Mouse (Mus musculus): Measurements from ENCODE around the gene Tle3. TPM values are rescaled to one million over a fixed set of nuclear protein-coding genes. Genes with fewer than 3 reads are reported as not detected.

Gene Tle3
- 48.1 and 53.7 TPM in 2 replicates for polyA plus RNA-seq (2012; rRNA removed)

DNA sequence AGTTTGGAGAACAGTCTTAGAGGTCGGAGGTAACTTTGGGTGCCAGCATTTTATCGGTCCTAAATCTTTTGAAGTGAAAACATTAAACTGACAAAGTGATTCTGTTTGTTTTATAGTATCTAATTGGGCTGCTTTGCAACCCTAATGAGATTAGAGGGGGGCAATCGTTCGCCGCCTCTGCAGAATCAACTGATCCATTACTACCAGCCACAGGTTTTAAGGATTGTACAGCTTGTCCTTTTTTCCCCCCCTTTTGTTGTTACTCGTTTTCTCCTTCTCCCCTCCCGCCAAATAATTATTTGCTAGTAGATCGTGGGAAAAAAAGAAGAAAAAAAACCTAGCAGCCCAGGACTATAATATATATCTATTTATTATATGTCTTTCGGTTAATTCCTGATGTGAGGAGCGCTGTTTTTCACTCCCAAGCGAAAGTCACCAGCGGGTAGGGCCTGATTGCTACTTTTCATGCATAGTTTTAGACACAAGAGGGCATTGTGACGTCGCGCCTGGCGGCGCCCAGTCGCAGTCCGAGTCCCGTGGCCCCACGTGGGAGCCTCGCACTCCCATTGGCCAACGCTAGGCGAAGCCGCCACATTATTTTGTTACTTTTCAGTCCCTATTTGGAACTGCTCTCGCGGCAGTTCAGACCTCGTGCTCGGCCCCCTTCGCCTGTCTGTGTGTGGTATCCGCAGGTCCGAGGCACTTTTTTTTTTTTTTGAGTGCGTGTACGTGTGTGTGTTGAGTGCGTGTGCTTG lies at the start of gene Tle3:
Gene Tle3, plus strand, starts transcription at position 612 of the 755 bp plus-strand sequence.
- DNase-seq (ENCODE audit: extremely low spot score in 1 of 2, low spot score in 1 of 2) = peak; percentile 98 to 99

DNA sequence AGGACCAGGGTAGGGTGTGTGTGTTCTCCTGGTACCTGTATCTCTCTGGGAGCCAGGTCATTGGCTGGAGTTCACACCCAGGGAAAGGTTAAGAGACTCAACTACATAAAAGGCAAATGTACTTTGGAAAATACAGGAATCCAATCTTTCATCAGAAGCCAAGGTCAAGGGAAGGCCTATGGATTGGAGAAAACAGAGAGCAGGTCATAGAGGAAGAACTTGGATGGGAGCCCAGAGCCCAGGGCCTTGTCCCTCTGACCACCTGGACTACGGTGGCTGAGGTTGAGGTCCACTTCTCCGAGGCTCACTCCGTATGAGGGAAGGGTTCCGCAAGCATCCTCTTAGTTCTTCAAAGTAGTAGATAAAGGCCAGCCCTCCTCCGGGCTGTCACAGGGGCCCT lies 48.9 kb upstream of the Tle3 start:
- no peak for DNase-seq (ENCODE audit: extremely low spot score in 1 of 2, low spot score in 1 of 2)

DNA sequence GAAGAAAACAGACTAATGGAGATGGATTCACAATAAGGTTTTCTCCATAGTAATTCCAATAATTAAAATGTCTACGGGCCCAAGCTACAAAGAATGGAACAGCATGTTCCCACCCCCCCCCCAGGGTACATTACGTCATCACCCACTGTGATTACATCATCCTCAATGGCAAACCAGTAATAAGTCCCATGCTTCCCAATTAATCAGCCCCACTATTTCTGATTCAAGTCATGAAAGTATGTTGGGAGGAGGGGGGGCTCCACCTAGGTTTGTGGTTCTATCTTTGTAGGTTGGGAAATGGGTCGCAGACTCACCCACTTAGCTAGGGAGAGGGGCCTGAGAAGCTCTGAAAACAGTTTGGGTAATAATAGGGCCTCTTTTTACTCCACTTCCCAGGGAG lies 48.3 kb upstream of the Tle3 start:
- no peak for DNase-seq (ENCODE audit: extremely low spot score in 1 of 2, low spot score in 1 of 2)

DNA sequence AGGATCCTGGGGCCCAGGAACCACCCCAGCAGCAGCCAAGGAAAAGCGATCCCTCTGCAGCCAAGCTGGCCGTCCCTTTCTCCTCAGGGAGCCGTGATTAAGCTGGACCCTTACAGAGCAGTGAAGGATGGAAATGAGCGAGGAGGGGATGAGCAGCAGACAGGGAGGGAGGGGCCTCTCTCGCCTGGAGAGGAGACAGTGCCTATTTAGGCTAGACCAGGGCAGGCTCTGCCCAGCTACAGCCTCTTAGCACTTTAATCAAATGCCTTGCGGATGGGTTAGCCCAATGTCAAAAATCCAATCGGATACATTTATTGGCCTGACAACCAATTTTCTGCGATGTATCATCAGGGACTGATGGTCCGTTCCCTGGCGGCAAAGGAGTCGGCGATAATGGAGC lies 47.8 kb upstream of the Tle3 start:
- DNase-seq (ENCODE audit: extremely low spot score in 1 of 2, low spot score in 1 of 2) = no peak

DNA sequence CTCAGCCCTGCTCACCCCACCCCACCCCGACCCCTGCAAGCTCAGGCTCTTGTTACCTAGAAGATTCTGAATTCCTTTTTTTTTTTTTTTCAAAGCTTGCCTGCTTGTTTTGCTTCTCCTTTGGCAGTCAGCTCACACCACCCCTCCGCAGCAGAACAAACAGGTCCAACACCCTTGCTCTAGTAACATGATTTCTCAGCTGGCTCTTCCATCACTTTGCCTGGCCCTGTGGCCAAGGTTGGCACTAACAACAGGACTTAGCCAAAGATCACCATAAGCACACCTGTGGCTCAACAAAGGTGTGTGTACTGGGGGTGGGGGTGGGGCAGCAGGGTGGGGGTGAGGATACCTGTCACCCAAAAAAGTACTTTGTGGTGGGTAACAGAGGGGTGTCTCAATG lies 47.2 kb upstream of the Tle3 start:
- DNase-seq (ENCODE audit: extremely low spot score in 1 of 2, low spot score in 1 of 2) = no peak

DNA sequence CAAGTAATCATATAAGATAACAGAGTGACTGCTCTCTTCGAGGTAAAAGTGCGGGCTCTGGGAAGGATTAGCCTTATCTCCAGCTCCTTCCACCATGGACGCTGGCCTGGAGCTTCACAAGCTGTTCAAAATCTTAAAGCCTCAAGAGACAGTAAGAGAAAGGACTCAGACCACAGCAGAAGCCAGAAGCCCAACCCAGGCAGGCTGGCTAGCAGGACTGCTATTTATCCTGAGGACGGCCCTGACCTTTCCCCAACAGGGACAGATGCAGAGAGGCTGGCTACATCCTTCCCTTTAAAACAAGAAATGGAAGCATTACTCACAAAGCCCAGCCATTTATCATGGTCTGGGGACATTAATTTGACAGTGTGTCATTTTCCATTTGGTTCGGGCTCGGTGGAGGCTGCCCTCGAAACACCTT lies 46.2 kb upstream of the Tle3 start:
- no peak for DNase-seq (ENCODE audit: extremely low spot score in 1 of 2, low spot score in 1 of 2)

DNA sequence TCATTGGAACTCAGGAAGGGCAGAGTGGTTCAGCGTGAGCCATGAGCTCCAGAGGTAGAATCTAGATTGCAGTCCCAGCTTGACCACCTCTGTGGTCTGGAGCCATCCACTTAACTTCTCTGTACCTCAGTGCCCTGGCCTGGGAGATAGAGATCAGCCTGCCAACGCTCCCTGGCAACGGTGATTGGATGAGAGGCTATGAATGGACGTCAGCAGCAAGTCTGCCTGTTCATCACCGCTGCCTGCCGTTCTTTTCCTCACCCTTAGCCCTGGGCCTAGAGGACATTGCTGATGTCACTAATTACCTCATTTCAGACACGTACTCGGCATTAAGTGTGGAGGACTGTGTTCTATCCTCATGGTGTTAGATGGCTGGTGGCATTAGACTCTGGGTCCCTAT lies 45.2 kb upstream of the Tle3 start:
- no peak for DNase-seq (ENCODE audit: extremely low spot score in 1 of 2, low spot score in 1 of 2)

DNA sequence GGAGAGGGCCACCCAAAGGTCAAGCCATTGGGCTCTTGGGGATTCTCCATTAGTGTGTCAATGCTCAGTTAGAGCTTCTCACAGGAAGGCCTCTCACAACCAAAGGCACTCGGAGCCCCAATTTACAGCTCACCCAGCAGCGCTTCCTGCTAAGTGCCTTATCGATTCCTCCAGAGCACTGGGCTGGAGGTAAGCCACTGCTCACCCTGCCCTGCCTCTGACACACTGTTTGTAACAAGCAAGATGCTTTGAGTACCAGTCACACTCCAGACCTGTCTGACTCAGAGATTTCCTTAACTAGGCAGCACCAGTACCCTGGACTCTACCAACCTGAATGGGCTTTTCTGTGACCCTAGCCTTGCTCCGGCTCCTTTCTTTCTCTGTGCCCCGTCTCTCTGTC lies 44.0 kb upstream of the Tle3 start:
- DNase-seq (ENCODE audit: extremely low spot score in 1 of 2, low spot score in 1 of 2) = no peak

DNA sequence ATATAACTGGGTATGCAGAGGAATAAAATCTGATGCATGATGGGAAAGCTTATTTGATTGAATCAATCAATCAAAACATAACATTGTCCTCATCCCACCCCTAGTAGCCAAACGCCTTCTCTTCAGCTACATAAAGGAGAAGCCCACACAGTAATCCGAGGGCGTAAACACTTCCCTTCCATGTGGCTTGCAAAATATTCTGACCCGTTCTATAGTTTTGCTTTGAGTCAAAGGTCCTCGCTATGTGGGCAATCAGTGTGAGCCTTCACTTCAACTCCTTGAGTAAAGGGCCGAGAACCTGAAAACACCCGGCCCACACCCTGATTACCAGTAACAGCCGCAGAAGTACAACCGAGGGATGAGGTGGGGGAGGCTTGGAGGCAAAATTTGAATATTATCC lies 41.4 kb upstream of the Tle3 start:
- no peak for DNase-seq (ENCODE audit: extremely low spot score in 1 of 2, low spot score in 1 of 2)

DNA sequence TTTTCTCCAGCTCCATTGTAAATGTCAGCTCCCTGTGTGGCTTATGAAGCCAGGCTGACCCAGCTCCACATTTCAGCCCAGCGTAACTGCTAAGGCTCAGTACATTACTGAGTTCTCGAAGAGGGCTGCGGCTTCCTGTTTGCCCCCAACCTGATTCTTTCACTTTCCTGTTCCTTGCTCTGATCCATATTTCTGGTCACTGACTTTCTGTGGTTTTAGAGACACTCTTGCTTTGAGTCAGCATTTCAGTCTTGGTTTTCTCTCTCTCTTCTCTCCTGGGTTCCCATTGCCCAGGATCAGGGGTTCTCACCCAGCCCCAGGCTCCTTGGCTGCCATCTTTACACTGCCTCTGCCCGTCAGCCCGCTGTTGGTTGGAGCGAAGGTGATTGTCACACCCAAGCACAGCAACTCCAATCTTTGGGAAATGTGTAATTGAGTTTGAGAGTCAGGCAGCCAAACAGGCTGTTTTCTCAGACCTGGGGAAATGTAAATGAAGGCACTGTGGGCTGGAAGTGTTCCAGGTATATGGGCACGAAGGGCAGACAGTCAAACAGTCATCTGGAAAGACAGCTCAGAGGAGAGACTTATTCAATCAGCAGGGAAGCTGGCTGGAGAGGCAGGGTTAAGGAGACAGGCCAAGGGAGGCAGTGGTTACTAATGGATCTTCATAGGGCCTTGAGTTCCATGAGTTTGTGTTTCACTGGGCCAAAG lies 39.8 kb upstream of the Tle3 start:
- no peak for DNase-seq (ENCODE audit: extremely low spot score in 1 of 2, low spot score in 1 of 2)

DNA sequence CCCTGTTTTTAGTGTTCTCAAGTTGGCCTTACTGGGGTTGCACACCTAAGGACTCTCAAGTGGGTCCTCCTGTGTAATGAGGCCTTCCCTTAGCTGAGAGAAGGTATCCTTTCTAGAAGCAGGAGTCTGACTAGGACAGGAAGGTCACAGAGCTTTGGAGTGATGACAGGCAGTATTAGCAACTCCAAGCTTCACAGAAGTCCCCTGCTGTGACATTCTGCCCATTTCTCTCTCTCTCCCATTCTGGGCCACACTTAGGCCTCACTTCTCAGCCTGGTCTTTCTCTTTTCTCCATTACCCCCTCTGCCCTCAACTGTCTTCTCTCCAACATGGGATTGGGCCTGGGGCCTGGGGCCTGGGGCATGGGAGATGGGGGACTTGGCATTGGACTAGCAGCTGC lies 36.0 kb upstream of the Tle3 start:
- DNase-seq (ENCODE audit: extremely low spot score in 1 of 2, low spot score in 1 of 2) = no peak

DNA sequence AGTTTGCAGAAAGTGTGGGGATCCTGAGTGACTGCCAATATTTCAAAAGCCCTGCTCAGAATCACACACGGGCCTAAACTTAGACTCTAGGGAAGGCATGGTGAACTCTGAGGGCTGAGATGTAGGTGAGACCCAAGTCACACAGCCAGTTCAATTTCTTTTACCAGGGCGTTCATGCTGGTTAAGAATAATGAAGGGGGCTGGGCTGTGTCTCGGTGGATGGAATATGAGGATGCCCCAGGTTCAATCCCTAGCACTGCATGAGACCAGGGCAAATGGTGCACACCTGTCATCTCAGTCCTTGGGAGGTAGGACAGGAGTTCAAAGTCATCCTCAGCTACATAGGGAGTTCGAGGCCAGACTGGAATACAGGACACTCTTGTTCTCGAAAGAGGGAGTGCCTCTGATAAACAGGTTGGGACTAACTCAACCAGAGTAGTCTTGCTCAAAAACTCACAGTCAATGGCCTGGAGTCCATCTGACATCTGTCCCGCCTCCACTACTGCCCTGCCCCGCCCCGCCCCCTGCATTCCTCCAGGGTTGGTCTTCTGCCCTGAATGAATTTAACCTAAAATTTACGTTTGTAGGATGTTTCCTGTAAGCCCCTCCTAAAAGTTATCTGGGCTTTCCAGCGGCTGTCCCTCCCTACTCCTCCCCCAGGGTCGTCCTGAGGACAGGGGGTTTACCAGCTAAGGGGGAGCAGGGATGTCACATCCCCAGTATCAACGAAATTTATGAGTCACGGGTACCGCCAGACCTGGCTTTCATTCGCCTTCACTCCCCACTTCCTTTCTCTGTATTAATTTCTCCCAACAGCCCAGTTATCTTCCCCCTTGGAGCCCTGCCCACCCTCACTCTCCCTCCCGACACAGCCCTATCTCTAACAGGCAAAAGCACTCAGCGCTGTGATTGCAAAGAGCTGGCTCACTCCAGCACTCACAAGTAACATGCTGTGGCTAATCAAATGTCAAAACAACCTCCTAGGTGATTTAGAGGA lies 35.3 kb upstream of the Tle3 start:
- no peak for DNase-seq (ENCODE audit: extremely low spot score in 1 of 2, low spot score in 1 of 2)

DNA sequence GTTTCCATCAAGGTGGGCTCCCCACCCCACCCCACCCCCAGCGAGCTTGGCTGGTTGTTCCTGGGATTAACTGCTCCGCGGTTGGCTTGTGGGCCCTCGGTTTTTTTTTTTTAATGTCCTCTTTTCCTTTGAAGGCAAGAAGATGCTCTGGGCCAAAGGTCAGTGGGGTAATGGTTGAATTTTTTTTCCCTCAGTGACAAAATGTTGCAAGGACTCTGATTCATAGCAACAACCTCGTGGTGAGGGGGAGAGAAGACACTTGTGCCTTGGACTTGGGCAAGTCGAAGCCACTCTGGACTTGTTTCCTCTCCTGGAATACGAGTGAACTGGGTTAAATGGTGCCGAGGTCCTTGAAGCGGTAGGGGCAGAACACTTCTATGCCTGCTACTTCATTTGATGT lies 34.5 kb upstream of the Tle3 start:
- no peak for DNase-seq (ENCODE audit: extremely low spot score in 1 of 2, low spot score in 1 of 2)

DNA sequence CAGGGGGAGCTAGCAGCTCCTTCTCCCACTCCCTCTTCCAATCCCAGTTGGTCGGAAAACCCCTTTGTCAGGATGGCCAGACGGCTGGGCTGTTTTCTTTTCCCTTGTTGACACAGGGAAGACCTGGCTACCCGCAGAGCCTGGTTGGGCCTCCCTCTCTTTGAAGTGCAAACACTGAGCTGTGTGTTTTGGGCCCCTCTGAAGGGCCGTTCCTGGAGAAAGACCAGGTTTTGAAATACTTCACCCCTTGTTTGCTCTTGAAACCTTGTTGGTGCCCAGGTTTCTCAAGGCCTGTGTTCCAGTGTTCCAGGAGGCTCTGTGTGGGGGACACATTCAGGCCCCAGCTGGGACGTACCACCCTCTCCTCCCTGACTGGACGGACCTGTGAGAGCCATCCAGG lies 32.9 kb upstream of the Tle3 start:
- DNase-seq (ENCODE audit: extremely low spot score in 1 of 2, low spot score in 1 of 2) = no peak

DNA sequence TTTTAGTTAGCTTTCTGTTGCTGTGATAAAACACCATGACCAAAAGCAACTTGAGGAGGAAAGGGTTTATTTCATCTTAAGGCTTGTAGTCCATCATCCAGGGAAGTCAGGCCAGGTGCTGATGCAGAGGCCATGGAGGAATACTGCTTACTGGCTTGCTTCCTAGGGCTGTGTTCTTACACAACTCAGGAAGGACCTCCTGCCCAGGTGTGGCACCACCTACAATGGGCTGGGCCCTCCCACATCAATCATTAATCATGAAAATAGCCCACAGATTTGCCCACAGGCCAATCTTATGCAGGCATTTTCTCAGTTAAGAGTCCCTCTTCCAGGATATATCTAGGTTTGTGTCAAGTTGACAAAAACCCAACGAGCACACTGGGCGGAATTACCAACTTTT lies 31.8 kb upstream of the Tle3 start:
- no peak for DNase-seq (ENCODE audit: extremely low spot score in 1 of 2, low spot score in 1 of 2)

DNA sequence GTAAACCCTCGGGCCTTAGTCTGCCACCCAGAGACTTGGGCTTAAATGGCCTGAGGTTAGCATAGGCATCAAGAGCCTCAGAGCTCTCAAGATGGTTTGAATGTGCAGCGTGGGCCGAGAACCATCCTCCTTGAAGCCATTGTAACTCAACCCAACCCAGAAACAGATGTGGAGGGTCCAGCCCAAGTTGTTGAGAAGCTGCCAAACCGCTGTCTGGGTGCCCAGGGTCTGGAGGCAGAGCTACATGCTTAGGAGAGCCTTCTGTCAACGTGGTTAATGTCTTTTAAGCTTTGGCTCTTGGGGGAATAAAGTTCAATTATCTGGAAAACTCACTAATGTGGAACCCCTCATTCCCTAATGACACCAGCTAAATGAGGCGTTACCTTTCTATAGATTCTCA lies 29.9 kb upstream of the Tle3 start:
- DNase-seq (ENCODE audit: extremely low spot score in 1 of 2, low spot score in 1 of 2) = no peak

DNA sequence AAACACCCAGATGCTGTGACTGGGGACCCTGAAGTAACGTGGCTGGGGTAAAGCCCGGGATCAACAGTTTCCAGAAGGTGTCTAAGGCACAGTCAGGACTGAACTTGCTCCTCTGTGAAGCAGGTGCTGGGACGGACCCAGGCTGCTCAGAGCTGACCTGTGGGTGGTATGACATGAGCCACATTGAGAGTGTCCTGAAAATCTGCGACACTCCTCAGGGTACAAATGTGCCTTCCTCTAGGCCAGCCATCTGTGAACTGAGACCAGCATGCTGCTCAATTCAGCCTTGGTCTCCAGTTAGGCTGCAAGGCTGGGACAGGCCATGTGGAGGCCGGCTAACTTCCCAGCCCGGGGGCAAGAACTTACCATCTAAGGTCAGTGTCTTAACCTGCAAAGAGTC lies 27.5 kb upstream of the Tle3 start:
- DNase-seq (ENCODE audit: extremely low spot score in 1 of 2, low spot score in 1 of 2) = no peak

DNA sequence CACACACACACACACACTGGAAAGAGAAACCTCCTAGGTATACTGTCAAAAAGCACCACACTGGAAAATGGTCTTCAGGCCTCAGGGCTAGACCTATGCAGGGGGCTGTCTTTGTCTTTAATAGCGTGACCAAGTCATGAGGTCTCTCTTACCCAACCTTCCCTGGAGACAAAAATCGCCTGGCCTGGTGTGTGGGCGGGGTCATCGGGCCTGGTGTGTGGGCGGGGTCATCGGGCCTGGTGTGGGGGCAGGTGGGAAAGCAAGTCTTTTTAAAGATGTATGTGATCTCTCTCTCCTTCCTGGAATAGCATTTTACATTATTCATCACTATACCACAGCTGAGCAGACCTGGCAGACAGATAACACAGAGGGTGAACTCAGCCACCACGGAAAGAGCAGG lies 25.2 kb upstream of the Tle3 start:
- no peak for DNase-seq (ENCODE audit: extremely low spot score in 1 of 2, low spot score in 1 of 2)

DNA sequence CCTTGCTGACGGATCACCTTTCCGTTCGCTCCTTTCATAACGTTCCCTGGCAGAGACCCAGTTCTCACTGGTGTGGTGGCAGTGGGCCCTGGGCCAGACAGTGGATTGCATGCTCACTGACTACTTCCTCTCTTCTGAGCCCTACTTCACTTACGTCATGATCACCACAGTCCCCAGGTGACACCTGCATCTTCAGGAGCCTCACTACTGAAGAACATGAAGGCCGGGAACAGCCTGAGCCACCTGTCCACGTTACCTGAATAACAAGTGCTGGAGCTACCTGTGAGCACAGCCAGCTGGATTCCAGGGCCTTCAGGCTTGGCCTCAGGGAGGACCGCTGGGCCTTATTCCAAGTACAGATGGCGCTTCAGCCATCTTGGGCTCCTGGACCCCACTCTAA lies 24.1 kb upstream of the Tle3 start:
- DNase-seq (ENCODE audit: extremely low spot score in 1 of 2, low spot score in 1 of 2) = no peak

DNA sequence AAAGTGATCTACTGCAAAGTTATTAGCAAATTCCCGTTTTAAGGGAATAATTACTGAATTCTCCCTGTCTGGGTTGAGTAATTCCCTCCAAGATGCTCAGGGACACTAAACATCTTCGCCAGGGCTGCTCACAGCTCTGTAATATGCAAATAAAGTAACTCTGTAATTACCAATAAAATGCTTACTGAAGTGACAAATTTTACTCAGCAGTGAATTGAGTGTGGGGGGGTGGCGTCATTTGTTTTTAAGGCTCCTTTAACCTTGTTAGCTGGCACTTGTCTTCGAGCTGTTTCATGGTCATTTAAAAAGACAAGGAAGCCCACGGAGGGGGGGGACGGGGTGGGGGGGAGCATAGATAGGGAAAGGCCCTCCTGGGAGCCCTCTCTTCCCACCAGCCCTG lies 23.6 kb upstream of the Tle3 start:
- no peak for DNase-seq (ENCODE audit: extremely low spot score in 1 of 2, low spot score in 1 of 2)

DNA sequence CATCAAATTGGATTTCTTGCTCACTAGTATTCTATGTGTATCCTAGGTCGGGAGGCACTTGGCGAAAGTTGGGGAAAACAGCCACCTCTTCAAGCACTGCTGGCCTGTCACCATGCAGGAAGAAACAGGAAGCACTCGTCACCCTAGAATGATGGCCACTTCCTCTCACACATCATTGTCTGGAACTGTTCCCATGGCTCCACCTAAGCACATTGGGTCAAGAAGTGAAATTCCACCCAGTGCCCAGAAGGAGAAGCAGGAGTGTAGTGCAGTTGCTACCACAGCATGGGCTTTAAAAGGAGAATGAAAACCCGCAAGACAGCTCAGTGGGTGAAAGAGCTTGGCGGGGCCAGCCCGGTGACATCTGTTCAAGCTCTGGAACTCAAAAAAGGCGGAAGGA lies 22.5 kb upstream of the Tle3 start:
- DNase-seq (ENCODE audit: extremely low spot score in 1 of 2, low spot score in 1 of 2) = no peak
